Mouse (Mus musculus): ENCODE measurements at regions not wholly inside any gene's neighbourhood (a gene's known extent, or its start where the extent isn't known, plus 50 kb on each side); places are given as distances from the start of the nearest gene placed in this dataset.

- TF ChIP-seq POLR2A (IDR thresholded peaks at IDR 0.05; ENCODE audit: extremely low read depth, insufficient read depth, low read length) (no peak), CTCF (IDR thresholded peaks at IDR 0.05; ENCODE audit: extremely low read depth, insufficient read depth, low read length) (no peak)
Measured at GRCm38 (mm10) chr15:42850003-42850402, 2715.8 kb downstream of the 9330182O14Rik start.

Measured in cortical plate, adult 2 months (tissue).